Mouse (Mus musculus) brain, embryonic 14.5 days (tissue): Measurements from ENCODE around the gene Aar2. TPM values are rescaled to one million over a fixed set of nuclear protein-coding genes. Genes with fewer than 3 reads are reported as not detected.

Experiments used
- DNase-seq: peaks from one replicate; pipeline ENCODE4 v3.0.0-alpha.2; 2011; ENCODE audit warnings: low read depth
- CTCF ChIP-seq: fragments of 200-500 bp; IDR thresholded peaks from 2 replicates; pipeline ENCODE4 v1.5.1; 2012; ENCODE audit warnings: inconsistent platforms, mild to moderate bottlenecking, moderate library complexity, borderline replicate concordance; ENCODE audit not compliant: insufficient read depth, insufficient read length; ENCODE audit errors: extremely low read depth
- POLR2A ChIP-seq: fragments of 200-500 bp; IDR thresholded peaks from 2 replicates; pipeline ENCODE4 v1.6.1; 2012; ENCODE audit warnings: mild to moderate bottlenecking, inconsistent platforms, borderline replicate concordance; ENCODE audit not compliant: poor library complexity, insufficient read depth, insufficient read length, severe bottlenecking; ENCODE audit errors: extremely low read depth
- polyA plus RNA-seq: library from polyadenylated mRNA; depleted of rRNA; stranded (reverse); fragments of >200 nt; gene quantifications from 2 replicates; pipeline ENCODE4 v1.2.3, GENCODE M21; 2012

The Aar2 gene
- polyA plus RNA-seq, 1 experiment, result 37.8 TPM

- DNase-seq, result no peak
- TF ChIP-seq CTCF, result no peak
- no peak for TF ChIP-seq POLR2A
These were observed 29.6 kb downstream of the Aar2 start for GRCm38 (mm10) chr2:156576850-156577587.

- no peak for TF ChIP-seq POLR2A
- TF ChIP-seq CTCF, result no peak
- no peak for DNase-seq
These were observed 33.1 kb downstream of the Aar2 start for GRCm38 (mm10) chr2:156580507-156580906.

DNA sequence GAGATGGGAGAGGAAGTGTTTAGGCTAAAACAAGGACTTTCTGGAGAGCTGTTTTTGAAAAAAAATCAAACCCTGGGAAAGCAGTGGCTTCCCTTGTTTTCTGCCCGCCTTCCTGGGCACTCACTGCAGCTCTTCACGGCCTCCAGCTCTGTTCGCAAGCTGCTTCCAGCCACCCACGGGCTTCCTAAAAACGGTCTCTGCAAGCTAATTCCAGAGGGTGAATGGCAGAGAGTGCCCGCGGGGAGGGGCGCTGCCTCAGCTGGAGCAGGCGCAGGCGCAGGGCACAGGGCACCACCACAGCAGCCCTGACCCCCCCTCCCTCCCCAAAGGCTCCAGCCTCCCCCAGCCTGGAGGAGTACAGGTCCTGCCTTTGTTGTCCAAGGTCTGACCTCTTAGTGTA lies 33.9 kb downstream of the Aar2 start:
- no peak for TF ChIP-seq CTCF
- TF ChIP-seq POLR2A, result no peak
- DNase-seq, result peak; percentile 45

GRCm38 (mm10) chr2:156582887-156583286 lies 35.5 kb downstream of the Aar2 start:
- TF ChIP-seq POLR2A, result no peak
- no peak for TF ChIP-seq CTCF
- no peak for DNase-seq

GRCm38 (mm10) chr2:156584154-156584796 lies 36.9 kb downstream of the Aar2 start:
- DNase-seq, result peak; percentile 22
- TF ChIP-seq POLR2A, result no peak
- TF ChIP-seq CTCF, result peak; percentile 53; the same call in 1 of the 2 replicates

DNA sequence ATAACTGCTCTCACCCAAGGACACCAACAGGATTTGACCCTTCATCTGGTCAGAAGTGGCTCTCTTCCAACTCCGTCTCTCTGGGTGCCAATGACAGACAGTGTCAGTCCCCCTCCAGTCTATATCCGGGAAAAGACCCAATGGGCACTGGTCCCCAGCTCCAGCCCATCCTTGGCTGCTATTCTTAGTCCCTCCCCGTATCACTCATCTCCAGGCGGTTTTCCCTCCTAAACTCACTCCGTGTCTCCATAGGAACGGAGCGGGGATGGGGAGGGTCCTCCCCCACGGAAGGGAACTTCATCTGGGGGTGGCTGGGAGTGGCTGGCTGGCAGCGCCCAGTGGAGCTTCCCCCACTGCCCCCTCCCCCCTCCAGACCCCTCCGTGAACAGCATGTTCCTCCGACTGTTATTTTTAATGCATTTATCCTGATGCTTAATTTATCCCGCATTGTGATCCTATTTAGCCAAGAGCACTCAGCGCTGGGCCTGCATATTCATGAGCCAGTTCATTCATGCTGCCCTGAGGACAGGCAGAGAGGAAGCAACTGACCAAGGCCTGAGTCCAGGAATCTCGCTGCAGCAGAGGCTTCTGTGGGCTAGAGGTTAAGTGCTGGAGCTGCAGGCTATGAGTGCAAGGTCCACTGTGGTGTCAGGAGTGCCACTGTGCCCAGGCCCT lies 37.5 kb downstream of the Aar2 start:
- DNase-seq, result peak; percentile 68
- no peak for TF ChIP-seq CTCF
- no peak for TF ChIP-seq POLR2A

DNA sequence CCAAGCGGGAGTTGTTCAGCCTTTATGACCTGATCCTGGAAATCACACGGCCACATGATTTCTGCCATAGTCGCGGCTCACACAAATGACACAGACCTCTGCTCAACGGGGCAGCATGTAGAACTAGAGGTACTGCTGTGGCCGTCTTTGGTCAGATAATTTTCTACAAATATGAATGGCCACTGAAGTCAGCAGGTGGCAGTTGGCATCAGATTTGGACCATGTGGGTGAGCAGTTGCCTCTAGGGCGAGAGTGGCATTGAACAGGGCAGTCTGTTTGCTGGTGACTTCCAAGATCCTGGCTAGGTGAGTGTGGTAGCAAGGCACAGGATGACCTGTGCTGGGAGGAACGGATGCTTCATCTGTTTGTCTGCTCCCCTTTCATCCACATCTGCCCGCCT lies 42.1 kb downstream of the Aar2 start:
- DNase-seq, result no peak
- no peak for TF ChIP-seq CTCF
- TF ChIP-seq POLR2A, result no peak

GRCm38 (mm10) chr2:156594987-156595490 lies 47.7 kb downstream of the Aar2 start:
- peak; percentile 6 for DNase-seq
- TF ChIP-seq POLR2A (no peak), CTCF (no peak)

GRCm38 (mm10) chr2:156602581-156602980 lies 55.2 kb downstream of the Aar2 start:
- TF ChIP-seq CTCF (no peak), POLR2A (no peak)
- no peak for DNase-seq

GRCm38 (mm10) chr2:156603671-156604070 lies 56.3 kb downstream of the Aar2 start:
- DNase-seq, result no peak
- TF ChIP-seq CTCF (no peak), POLR2A (no peak)

DNA sequence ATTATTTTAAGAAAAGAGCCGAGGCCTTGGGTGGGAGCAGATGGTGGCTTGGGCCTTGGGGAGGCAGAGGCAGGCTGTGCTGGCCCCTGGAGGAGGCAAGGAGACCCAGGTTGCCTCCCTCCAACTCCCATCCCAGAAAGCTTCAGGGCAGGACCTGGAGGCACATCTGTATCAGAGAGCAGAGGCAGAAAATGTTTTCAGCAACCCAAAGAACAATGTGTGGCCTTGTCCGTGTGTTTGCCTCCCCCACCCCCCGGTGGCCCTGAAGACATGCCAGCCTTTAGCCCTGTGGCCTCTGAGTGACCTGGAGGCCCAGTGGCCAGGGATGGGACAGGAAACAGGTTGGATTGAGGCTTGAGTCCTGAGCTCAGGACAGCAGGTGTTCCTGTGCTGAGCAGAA lies 57.8 kb downstream of the Aar2 start:
- TF ChIP-seq CTCF (no peak), POLR2A (no peak)
- no peak for DNase-seq
